Mouse (Mus musculus): ENCODE results near the gene Pip4k2a.
"Not testable (repeated sequence)": the region's sequence is repeated elsewhere in the genome, so short reads cannot be mapped to it uniquely, and the experiment has no call there.

Gene Pip4k2a

GRCm38 (mm10) chr2:18897742-18898256 lies 100.1 kb downstream of the Pip4k2a start:
- no peak for DNase-seq (ENCODE audit: low spot score in 2 of 2)

- DNase-seq (ENCODE audit: low spot score in 2 of 2), result no peak
Observed at GRCm38 (mm10) chr2:18896015-18896414, 101.9 kb downstream of the Pip4k2a start.

GRCm38 (mm10) chr2:18893336-18893735 lies 104.6 kb downstream of the Pip4k2a start:
- DNase-seq (ENCODE audit: low spot score in 2 of 2), result not testable (repeated sequence)

GRCm38 (mm10) chr2:18891991-18892537 lies 105.9 kb downstream of the Pip4k2a start:
- DNase-seq (ENCODE audit: low spot score in 2 of 2), result no peak

- no peak for DNase-seq (ENCODE audit: low spot score in 2 of 2)
Observed at GRCm38 (mm10) chr2:18890227-18891001, 107.5 kb downstream of the Pip4k2a start.

- no peak for DNase-seq (ENCODE audit: low spot score in 2 of 2)
Observed at GRCm38 (mm10) chr2:18884277-18884676, 113.6 kb downstream of the Pip4k2a start.

- peak; percentile 27 to 44 for DNase-seq (ENCODE audit: low spot score in 2 of 2)
Observed at GRCm38 (mm10) chr2:18874626-18875025, 123.3 kb downstream of the Pip4k2a start.

- no peak for DNase-seq (ENCODE audit: low spot score in 2 of 2)
Observed at GRCm38 (mm10) chr2:18874063-18874462, 123.9 kb downstream of the Pip4k2a start.

- DNase-seq (ENCODE audit: low spot score in 2 of 2), result no peak
Observed at GRCm38 (mm10) chr2:18873440-18873839, 124.5 kb downstream of the Pip4k2a start.

GRCm38 (mm10) chr2:18872797-18873196 lies 125.1 kb downstream of the Pip4k2a start:
- DNase-seq (ENCODE audit: low spot score in 2 of 2), result peak; percentile 68 to 84

- no peak for DNase-seq (ENCODE audit: low spot score in 2 of 2)
Observed at GRCm38 (mm10) chr2:18871087-18871486, 126.8 kb downstream of the Pip4k2a start.

GRCm38 (mm10) chr2:18867069-18867468 lies 130.9 kb downstream of the Pip4k2a start:
- DNase-seq (ENCODE audit: low spot score in 2 of 2), result no peak

- no peak for DNase-seq (ENCODE audit: low spot score in 2 of 2)
Observed at GRCm38 (mm10) chr2:18864719-18865118, 133.2 kb downstream of the Pip4k2a start.

- DNase-seq (ENCODE audit: low spot score in 2 of 2), result no peak
Observed at GRCm38 (mm10) chr2:18861607-18862158, 136.2 kb downstream of the Pip4k2a start.

- DNase-seq (ENCODE audit: low spot score in 2 of 2), result no peak
Observed at GRCm38 (mm10) chr2:18860686-18861085, 137.2 kb downstream of the Pip4k2a start.

- no peak for DNase-seq (ENCODE audit: low spot score in 2 of 2)
Observed at GRCm38 (mm10) chr2:18857952-18858351, 140.0 kb downstream of the Pip4k2a start.

- no peak for DNase-seq (ENCODE audit: low spot score in 2 of 2)
Observed at GRCm38 (mm10) chr2:18856461-18856860, 141.5 kb downstream of the Pip4k2a start.

- DNase-seq (ENCODE audit: low spot score in 2 of 2), result no peak
Observed at GRCm38 (mm10) chr2:18855246-18855645, 142.7 kb downstream of the Pip4k2a start.

GRCm38 (mm10) chr2:18853345-18853744 lies 144.6 kb downstream of the Pip4k2a start:
- DNase-seq (ENCODE audit: low spot score in 2 of 2), result peak in 1 of 2 experiments; percentile 21

GRCm38 (mm10) chr2:18850657-18851056 lies 147.3 kb downstream of the Pip4k2a start:
- DNase-seq (ENCODE audit: low spot score in 2 of 2), result no peak

- DNase-seq (ENCODE audit: low spot score in 2 of 2), result no peak
Observed at GRCm38 (mm10) chr2:18848074-18848629, 149.8 kb downstream of the Pip4k2a start.

- no peak for DNase-seq (ENCODE audit: low spot score in 2 of 2)
Observed at GRCm38 (mm10) chr2:18842527-18842926, 155.4 kb downstream of the Pip4k2a start.

Measured in frontal cortex, postnatal 36 days (tissue).